ENCODE assay signal across 11 mouse cellular contexts in the genomic region with DNA sequence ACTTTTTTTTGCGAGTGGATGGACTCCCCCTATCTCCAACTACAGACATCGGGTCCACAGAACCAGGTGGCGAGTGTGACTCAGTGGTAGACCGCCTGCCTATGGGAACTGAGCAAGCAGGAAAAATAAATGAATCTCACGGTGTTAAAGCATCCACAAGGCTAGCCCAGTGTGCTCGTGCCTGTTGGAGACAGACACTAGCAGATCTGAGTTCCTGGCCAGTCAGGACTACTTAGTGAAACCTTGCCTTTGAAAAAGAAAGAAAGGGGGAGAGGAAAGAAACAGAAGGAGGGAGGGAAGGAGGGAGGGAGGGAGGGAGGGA.
DNase-seq lines count a peak whose midpoint lies in the region; ATAC-seq lines count a peak whose summit lies in the region.
"Had no signal": no experiment of that assay in that cellular context is flagged by ENCODE, and none has a peak within 500 bp of the region (broad histone marks: within the 10 kb centered on the region; RNA-seq: fewer than 3 reads in every experiment).

No protein-coding gene starts in this region.

- no peak overlapping the region for H3K4me3 ChIP-seq in heart, embryonic 15.5 days
- no peak overlapping the region for H3K4me3 ChIP-seq in heart, embryonic 11.5 days (ENCODE audit: low read depth, low read length)
- peak overlapping the region; percentile 12; the same call in 1 of the 2 replicates for H3K4me3 ChIP-seq in hindbrain, embryonic 14.5 days (replicated peaks; ENCODE audit: low read length)
- H3K4me3 ChIP-seq in midbrain, embryonic 14.5 days (replicated peaks; ENCODE audit: low read depth, low read length), result no peak overlapping the region; the same call in 1 of the 2 replicates

- no peaks in the 10 kb centered on the region for H3K27me3 ChIP-seq in heart, embryonic 15.5 days
- H3K27me3 ChIP-seq in heart, embryonic 11.5 days (ENCODE audit: control insufficient read depth, insufficient read depth, low read length), result no peaks in the 10 kb centered on the region; the same call in 1 of the 2 replicates
- no peaks in the 10 kb centered on the region for H3K27me3 ChIP-seq in hindbrain, embryonic 14.5 days (ENCODE audit: control insufficient read depth, insufficient read depth, low read length)
- no peaks in the 10 kb centered on the region; the same call in 1 of the 2 replicates for H3K27me3 ChIP-seq in midbrain, embryonic 14.5 days (ENCODE audit: control insufficient read depth, insufficient read depth, low read length)

- no peaks in the 10 kb centered on the region for H3K9me3 ChIP-seq in heart, embryonic 15.5 days (replicated peaks)
- no peaks in the 10 kb centered on the region for H3K9me3 ChIP-seq in heart, embryonic 11.5 days (replicated peaks; ENCODE audit: control insufficient read depth, low read length)
- H3K9me3 ChIP-seq in hindbrain, embryonic 14.5 days (ENCODE audit: control insufficient read depth, low read length), result no peaks in the 10 kb centered on the region
- no peaks in the 10 kb centered on the region for H3K9me3 ChIP-seq in midbrain, embryonic 14.5 days (ENCODE audit: control insufficient read depth, low read length)
- H3K9me3 ChIP-seq: megakaryocyte, embryonic 14.5 days had no signal

- H3K9ac ChIP-seq in heart, embryonic 15.5 days, result no peak overlapping the region
- no peak overlapping the region for H3K9ac ChIP-seq in heart, embryonic 11.5 days (ENCODE audit: low read depth, low read length)
- 0 out of 2 replicates have a peak overlapping the region, but pooled peaks have one; percentile 37 for H3K9ac ChIP-seq in hindbrain, embryonic 14.5 days
- H3K9ac ChIP-seq in midbrain, embryonic 14.5 days (replicated peaks; ENCODE audit: low read length), result no peak overlapping the region

- H3K4me1 ChIP-seq in heart, embryonic 15.5 days (replicated peaks), result peaks cover 7% of the 10 kb centered on the region
- H3K4me1 ChIP-seq in heart, embryonic 11.5 days (ENCODE audit: control insufficient read depth, insufficient read depth, low read length), result 0 out of 2 replicates have a peak, but pooled peaks cover 3% of the 10 kb centered on the region
- H3K4me1 ChIP-seq in hindbrain, embryonic 14.5 days (replicated peaks; ENCODE audit: control insufficient read depth, insufficient read depth, low read length), result peaks cover 5% of the 10 kb centered on the region; the same call in 1 of the 2 replicates
- H3K4me1 ChIP-seq in midbrain, embryonic 14.5 days (ENCODE audit: control insufficient read depth, insufficient read depth, low read length), result peaks cover 4% of the 10 kb centered on the region; the same call in 1 of the 2 replicates

- peak; percentile 48 for DNase-seq in brain, adult 2 months (ENCODE audit: low read depth, low spot score)
- no peak for DNase-seq in hindbrain, embryonic 14.5 days (ENCODE audit: low spot score)
- no peak for DNase-seq in midbrain, embryonic 14.5 days
- no peak for DNase-seq in lung, postnatal 36 days
- DNase-seq in Muller cell, postnatal 12 days (ENCODE audit: inconsistent ontology term), result no peak
- DNase-seq: cerebellum, adult 11-12 months; retina, postnatal 1 day had no signal

- no peaks in the 10 kb centered on the region for H3K36me3 ChIP-seq in heart, embryonic 15.5 days
- H3K36me3 ChIP-seq in heart, embryonic 11.5 days (ENCODE audit: control insufficient read depth, insufficient read depth, low read length), result no peaks in the 10 kb centered on the region
- H3K36me3 ChIP-seq in hindbrain, embryonic 14.5 days (replicated peaks; ENCODE audit: control insufficient read depth, insufficient read depth), result no peaks in the 10 kb centered on the region
- H3K36me3 ChIP-seq in midbrain, embryonic 14.5 days (ENCODE audit: control insufficient read depth, insufficient read depth, low read length), result no peaks in the 10 kb centered on the region

- H3K4me2 ChIP-seq in heart, embryonic 15.5 days, result peak overlapping the region; percentile 65; the same call in 1 of the 2 replicates
- no peak overlapping the region; the same call in 1 of the 2 replicates for H3K4me2 ChIP-seq in heart, embryonic 11.5 days
- peak overlapping the region; percentile 46 for H3K4me2 ChIP-seq in hindbrain, embryonic 14.5 days (replicated peaks)
- peak overlapping the region; percentile 60 for H3K4me2 ChIP-seq in midbrain, embryonic 14.5 days (ENCODE audit: low read length)

- 24% methylated on average over 6 of the region's 6 CpGs for WGBS in heart, embryonic 15.5 days
- whole genome bisulfite sequencing in heart, embryonic 11.5 days (ENCODE audit: insufficient replicate concordance), result 18% methylated on average over 6 of the region's 6 CpGs
- 30% methylated on average over 6 of the region's 6 CpGs for WGBS in hindbrain, embryonic 14.5 days
- WGBS in midbrain, embryonic 14.5 days, result 33% methylated on average over 6 of the region's 6 CpGs

- H3K27ac ChIP-seq in heart, embryonic 15.5 days, result no peak overlapping the region
- H3K27ac ChIP-seq in heart, embryonic 11.5 days (ENCODE audit: low read depth, low read length), result no peak overlapping the region
- H3K27ac ChIP-seq in hindbrain, embryonic 14.5 days, result no peak overlapping the region
- no peak overlapping the region for H3K27ac ChIP-seq in midbrain, embryonic 14.5 days (replicated peaks; ENCODE audit: low read depth, low read length)

- ATAC-seq in heart, embryonic 15.5 days (replicated peaks; ENCODE audit: insufficient number of reproducible peaks, insufficient read depth, low FRiP score, low read depth), result no peak
- no peak for ATAC-seq in heart, embryonic 11.5 days (replicated peaks; ENCODE audit: insufficient number of reproducible peaks, low FRiP score, low TSS enrichment)
- ATAC-seq in hindbrain, embryonic 14.5 days (ENCODE audit: low FRiP score), result no peak
- ATAC-seq in midbrain, embryonic 14.5 days (ENCODE audit: low FRiP score, low TSS enrichment), result 0 out of 2 replicates have a peak, but pooled peaks have one; percentile 22
- no peak for ATAC-seq in erythroblast, adult 5-6 weeks (replicated peaks; ENCODE audit: low FRiP score, poor library complexity, severe bottlenecking)
